Mouse (Mus musculus): ENCODE measurements around the gene Mtmr3.

DNA sequence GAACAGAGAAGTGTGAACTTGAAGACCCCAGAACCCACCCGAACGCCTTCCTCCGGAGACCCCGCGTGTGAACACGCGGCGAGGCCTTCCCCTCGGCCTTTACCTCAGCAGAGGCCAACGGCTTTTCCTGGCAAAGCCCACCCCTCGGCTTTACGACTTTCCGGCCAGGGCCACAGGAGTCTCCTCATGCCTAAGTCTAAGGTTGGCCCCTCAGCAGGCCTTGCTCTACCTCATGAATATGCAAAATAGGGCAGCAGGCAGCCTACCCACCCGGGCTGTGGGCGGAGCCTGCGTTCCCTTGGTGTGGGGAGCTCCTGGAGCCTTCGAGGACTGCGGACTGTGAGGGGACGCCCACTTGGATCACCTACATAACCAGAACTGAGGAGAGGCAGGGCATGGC, 153.7 kb downstream of the Mtmr3 start, which contains the start of gene Hormad2:
- TF ChIP-seq MAX (IDR thresholded peaks at IDR 0.05; ENCODE audit: low read length) (no peak), CTCF (conservative IDR thresholded peaks at IDR 0.05 in 1 of 2, IDR thresholded peaks at IDR 0.05 in 1 of 2; ENCODE audit: low read depth in 2 of 2, low read length in 2 of 2) (no peak), POLR2A (IDR thresholded peaks at IDR 0.05; ENCODE audit: low read depth, low read length) (no peak), ELF1 (IDR thresholded peaks at IDR 0.05; ENCODE audit: low read depth, low read length) (no peak), GABPA (IDR thresholded peaks at IDR 0.05; ENCODE audit: insufficient replicate concordance, low read depth, low read length) (no peak), BHLHE40 (IDR thresholded peaks at IDR 0.05; ENCODE audit: low read depth, low read length) (no peak), ETS1 (conservative IDR thresholded peaks at IDR 0.05; ENCODE audit: low read depth, low read length) (no peak), NRF1 (IDR thresholded peaks at IDR 0.05; ENCODE audit: low read depth, low read length) (no peak), ZC3H11A (IDR thresholded peaks at IDR 0.05; ENCODE audit: low read depth, low read length) (no peak), POLR2AphosphoS2 (IDR thresholded peaks at IDR 0.05; ENCODE audit: low read depth, low read length) (no peak)

Data from CH12.LX (cell line).